23 mouse cellular contexts compared by ENCODE assay signal in the genomic region with DNA sequence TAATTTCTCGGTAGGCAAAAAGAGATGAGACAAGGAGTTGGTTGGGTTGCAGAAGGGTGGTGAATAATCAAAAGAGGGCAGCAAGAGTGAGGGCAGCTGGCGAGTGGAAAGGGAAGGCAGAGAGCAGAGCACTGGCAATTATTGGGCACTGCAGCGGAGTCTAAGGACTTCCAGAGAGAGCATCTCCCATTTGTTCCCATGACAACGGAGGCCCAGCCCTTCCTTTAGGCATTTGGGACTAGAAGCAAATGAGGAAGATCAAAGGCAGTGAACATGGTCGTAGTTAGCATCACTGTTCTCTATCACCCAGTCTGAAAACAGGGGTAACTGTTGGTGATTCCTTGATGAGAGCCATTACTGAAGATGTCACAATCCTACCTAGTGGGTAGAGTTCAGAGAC.
DNase-seq lines count a peak whose midpoint lies in the region; ATAC-seq and TF ChIP-seq lines count a peak whose summit lies in the region.
"Had no signal": no experiment of that assay in that cellular context is flagged by ENCODE, and none has a peak within 500 bp of the region (broad histone marks: within the 10 kb centered on the region; RNA-seq: fewer than 3 reads in every experiment).

No protein-coding gene starts in this region.

- 51% methylated on average over 5 of the region's 5 CpGs for WGBS in forebrain, postnatal 0 days
- 52% methylated on average over 5 of the region's 5 CpGs for WGBS in forebrain, embryonic 15.5 days
- WGBS in hindbrain, postnatal 0 days: 48% methylated on average over 5 of the region's 5 CpGs
- WGBS in hindbrain, embryonic 11.5 days: 47% methylated on average over 5 of the region's 5 CpGs

- H3K27ac ChIP-seq in forebrain, postnatal 0 days (ENCODE audit: low read depth, low read length): no peak overlapping the region
- no peak overlapping the region for H3K27ac ChIP-seq in forebrain, embryonic 15.5 days (replicated peaks)
- no peak overlapping the region for H3K27ac ChIP-seq in hindbrain, postnatal 0 days
- H3K27ac ChIP-seq in hindbrain, embryonic 11.5 days (ENCODE audit: low read depth, low read length): no peak overlapping the region
- H3K27ac ChIP-seq: forebrain, embryonic 10.5 days; heart, adult 2 months; hindbrain, embryonic 15.5 days; layer of hippocampus, adult 2 months; macrophage had no signal

- DNase-seq in forebrain, postnatal 0 days: peak; percentile 22
- peak; percentile 52 for DNase-seq in hindbrain, postnatal 0 days (ENCODE audit: low spot score)
- no peak for DNase-seq in hindbrain, embryonic 11.5 days (ENCODE audit: low spot score)
- DNase-seq in ES-CJ7 (ENCODE audit: low read depth, low spot score) (peak; percentile 65), ZHBTc4 (ENCODE audit: low read depth, low spot score) (peak; percentile 75)
- DNase-seq in left cerebral cortex, postnatal 36 days (ENCODE audit: low spot score in 2 of 2): no peak
- DNase-seq: adrenal gland, postnatal 10 days; cerebellum, adult 9-11 months; gastrocnemius, postnatal 36 days; heart, adult 2 months; kidney, adult 9 months; kidney, postnatal 25 days; liver, postnatal 0 days; thymus, adult 18-20 months; thymus, postnatal 36 days had no signal

- TF ChIP-seq CTCF in forebrain, postnatal 0 days (IDR thresholded peaks at IDR 0.05; ENCODE audit: low read depth): no peak
- TF ChIP-seq CTCF in hindbrain, postnatal 0 days (IDR thresholded peaks at IDR 0.05; ENCODE audit: low read depth): no peak

- intact Hi-C loops in left cerebral cortex, postnatal 36 days (cut with DNase I): no loop called here

- H3K4me1 ChIP-seq in forebrain, postnatal 0 days (ENCODE audit: insufficient read depth): no peaks in the 10 kb centered on the region
- peaks cover 8% of the 10 kb centered on the region for H3K4me1 ChIP-seq in forebrain, embryonic 15.5 days
- no peaks in the 10 kb centered on the region; the same call in 1 of the 2 replicates for H3K4me1 ChIP-seq in hindbrain, postnatal 0 days (ENCODE audit: insufficient read depth, low read length)
- 0 out of 2 replicates have a peak, but pooled peaks cover 2% of the 10 kb centered on the region for H3K4me1 ChIP-seq in hindbrain, embryonic 11.5 days (replicated peaks; ENCODE audit: control insufficient read depth, insufficient read depth, low read length)

- H3K36me3 ChIP-seq in forebrain, postnatal 0 days (ENCODE audit: insufficient read depth): no peaks in the 10 kb centered on the region
- no peaks in the 10 kb centered on the region for H3K36me3 ChIP-seq in forebrain, embryonic 15.5 days
- no peaks in the 10 kb centered on the region for H3K36me3 ChIP-seq in hindbrain, postnatal 0 days (ENCODE audit: insufficient read depth, low read length)
- no peaks in the 10 kb centered on the region for H3K36me3 ChIP-seq in hindbrain, embryonic 11.5 days (ENCODE audit: control insufficient read depth, insufficient read depth, low read length)
- H3K36me3 ChIP-seq: forebrain, embryonic 10.5 days; hindbrain, embryonic 15.5 days had no signal

- H3K4me2 ChIP-seq in forebrain, postnatal 0 days (ENCODE audit: low read depth): no peak overlapping the region
- no peak overlapping the region for H3K4me2 ChIP-seq in forebrain, embryonic 15.5 days (replicated peaks)
- H3K4me2 ChIP-seq in hindbrain, postnatal 0 days (ENCODE audit: low read depth, low read length): no peak overlapping the region
- no peak overlapping the region for H3K4me2 ChIP-seq in hindbrain, embryonic 11.5 days (replicated peaks; ENCODE audit: low read depth, low read length)
- H3K4me2 ChIP-seq: hindbrain, embryonic 15.5 days; liver, embryonic 11.5 days had no signal

- H3K4me3 ChIP-seq in forebrain, postnatal 0 days (ENCODE audit: low read depth, low read length): no peak overlapping the region
- no peak overlapping the region for H3K4me3 ChIP-seq in forebrain, embryonic 15.5 days
- H3K4me3 ChIP-seq in hindbrain, postnatal 0 days (ENCODE audit: low read length): no peak overlapping the region
- H3K4me3 ChIP-seq in hindbrain, embryonic 11.5 days (ENCODE audit: low read depth, low read length): no peak overlapping the region
- H3K4me3 ChIP-seq: forebrain, embryonic 10.5 days; heart, adult 2 months; hindbrain, embryonic 15.5 days; layer of hippocampus, adult 2 months had no signal

- no peaks in the 10 kb centered on the region; the same call in 1 of the 2 replicates for H3K27me3 ChIP-seq in forebrain, postnatal 0 days (ENCODE audit: insufficient read depth, low read length)
- no peaks in the 10 kb centered on the region for H3K27me3 ChIP-seq in forebrain, embryonic 15.5 days
- H3K27me3 ChIP-seq in hindbrain, postnatal 0 days (ENCODE audit: insufficient read depth, low read length): peaks cover 26% of the 10 kb centered on the region
- peaks cover 34% of the 10 kb centered on the region for H3K27me3 ChIP-seq in hindbrain, embryonic 11.5 days (ENCODE audit: control insufficient read depth, insufficient read depth, low read length)

- H3K9ac ChIP-seq in forebrain, postnatal 0 days: no peak overlapping the region
- H3K9ac ChIP-seq in forebrain, embryonic 15.5 days (replicated peaks): no peak overlapping the region
- no peak overlapping the region for H3K9ac ChIP-seq in hindbrain, postnatal 0 days (replicated peaks; ENCODE audit: low read length)
- H3K9ac ChIP-seq in hindbrain, embryonic 11.5 days (ENCODE audit: low read depth, low read length): no peak overlapping the region
- H3K9ac ChIP-seq: hindbrain, embryonic 15.5 days; liver, postnatal 0 days had no signal

- no peak for ATAC-seq in forebrain, postnatal 0 days
- no peak for ATAC-seq in forebrain, embryonic 15.5 days (replicated peaks)
- ATAC-seq in hindbrain, postnatal 0 days: no peak
- ATAC-seq in hindbrain, embryonic 11.5 days (ENCODE audit: low FRiP score): no peak
- ATAC-seq: intestine, embryonic 16.5 days; liver, postnatal 0 days; lung, postnatal 0 days had no signal

- H3K9me3 ChIP-seq in forebrain, postnatal 0 days (ENCODE audit: low read length): no peaks in the 10 kb centered on the region
- H3K9me3 ChIP-seq in forebrain, embryonic 15.5 days: no peaks in the 10 kb centered on the region
- H3K9me3 ChIP-seq in hindbrain, postnatal 0 days (ENCODE audit: low read length): no peaks in the 10 kb centered on the region
- H3K9me3 ChIP-seq in hindbrain, embryonic 11.5 days (ENCODE audit: control insufficient read depth, low read length): no peaks in the 10 kb centered on the region
- H3K9me3 ChIP-seq: forebrain, embryonic 10.5 days; hindbrain, embryonic 15.5 days had no signal

Comparison
In these comparisons a context has a peak if more than half of its experiments do, and no peak if none do; other contexts are left out.
1. DNase-seq: peak in forebrain, postnatal 0 days (single experiment), hindbrain, postnatal 0 days (single experiment), ES-CJ7 (single experiment) and ZHBTc4 (single experiment); none in hindbrain, embryonic 11.5 days (single experiment) and left cerebral cortex, postnatal 36 days (0 of 2).